In the genomic region with DNA sequence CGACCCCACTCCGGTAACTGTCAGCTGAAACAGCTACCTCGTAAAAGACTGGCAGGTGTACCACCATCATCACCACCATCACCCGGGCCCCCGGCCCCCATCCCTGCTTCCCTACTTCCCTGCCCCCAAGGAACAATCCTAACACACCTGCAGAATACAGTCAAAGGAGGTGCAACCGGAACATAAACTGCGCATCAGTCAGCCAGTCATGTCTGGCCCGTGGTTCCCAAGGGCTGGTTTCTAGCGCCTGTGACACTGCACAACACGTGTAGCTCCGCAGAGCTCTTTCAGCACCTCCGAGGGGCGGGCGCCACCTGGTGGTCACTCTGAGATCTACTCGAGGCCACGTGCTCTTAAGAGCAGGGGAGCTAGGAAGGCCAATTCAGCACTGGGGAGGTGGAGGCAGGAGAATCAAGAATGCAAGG, we compare ENCODE assay signal across 7 mouse cellular contexts. TPM values are rescaled to one million over a fixed set of nuclear protein-coding genes. Genes with fewer than 3 reads are reported as not detected.
DNase-seq lines count a peak whose midpoint lies in the region; ATAC-seq and TF ChIP-seq lines count a peak whose summit lies in the region.

No protein-coding gene starts in this region.

- no peaks in the 10 kb centered on the region for H3K9me3 ChIP-seq in limb, embryonic 11.5 days (ENCODE audit: control insufficient read depth, low read length)
- H3K9me3 ChIP-seq in midbrain, embryonic 15.5 days: no peaks in the 10 kb centered on the region

- H3K27me3 ChIP-seq in kidney, adult 2 months (replicated peaks; ENCODE audit: control insufficient read depth, insufficient read depth, low read length): no peaks in the 10 kb centered on the region
- no peaks in the 10 kb centered on the region for H3K27me3 ChIP-seq in limb, embryonic 11.5 days (ENCODE audit: control insufficient read depth, insufficient read depth, low read length)
- H3K27me3 ChIP-seq in midbrain, embryonic 15.5 days (replicated peaks): no peaks in the 10 kb centered on the region

- WGBS in kidney, adult 2 months: 25% methylated on average over 16 of the region's 16 CpGs
- 30% methylated on average over 16 of the region's 16 CpGs for WGBS in limb, embryonic 11.5 days
- 31% methylated on average over 16 of the region's 16 CpGs for WGBS in midbrain, embryonic 15.5 days

- no peak overlapping the region for H3K27ac ChIP-seq in kidney, adult 2 months (ENCODE audit: insufficient read depth, low read depth, low read length)
- no peak overlapping the region for H3K27ac ChIP-seq in limb, embryonic 11.5 days (replicated peaks; ENCODE audit: low read depth, low read length)
- H3K27ac ChIP-seq in midbrain, embryonic 15.5 days: no peak overlapping the region

- no peak overlapping the region for H3K4me3 ChIP-seq in kidney, adult 2 months (ENCODE audit: insufficient read depth, low read depth, low read length)
- H3K4me3 ChIP-seq in limb, embryonic 11.5 days (ENCODE audit: low read depth, low read length): no peak overlapping the region
- no peak overlapping the region for H3K4me3 ChIP-seq in midbrain, embryonic 15.5 days

- peak; percentile 58 for ATAC-seq in limb, embryonic 11.5 days (ENCODE audit: insufficient number of reproducible peaks, low FRiP score, low TSS enrichment, low read depth)
- ATAC-seq in midbrain, embryonic 15.5 days (replicated peaks): peak; percentile 72

- H3K4me1 ChIP-seq in kidney, adult 2 months (ENCODE audit: control insufficient read depth, insufficient read depth, low read length): no peaks in the 10 kb centered on the region
- H3K4me1 ChIP-seq in limb, embryonic 11.5 days (ENCODE audit: control insufficient read depth, insufficient read depth, low read length): no peaks in the 10 kb centered on the region
- peaks cover 15% of the 10 kb centered on the region for H3K4me1 ChIP-seq in midbrain, embryonic 15.5 days

- TF ChIP-seq CTCF in kidney, adult 2 months (conservative IDR thresholded peaks at IDR 0.05; ENCODE audit: insufficient read depth, insufficient read length, low read depth, low read length): peak; percentile 91

- peak; percentile 89 for DNase-seq in adrenal gland, adult 2 months
- peak; percentile 73 for DNase-seq in embryo, embryonic 11.5 days (ENCODE audit: low read depth, low spot score)
- DNase-seq in gonadal fat pad, adult 2 months (ENCODE audit: low read depth): peak; percentile 12
- peak; percentile 81 for DNase-seq in kidney, adult 2 months
- DNase-seq in limb, embryonic 11.5 days (ENCODE audit: low spot score): peak; percentile 94
- peak; percentile 63 to 88 for DNase-seq in spleen, adult 18-20 months

- no peak for TF ChIP-seq POLR2A in kidney, adult 2 months (IDR thresholded peaks at IDR 0.05; ENCODE audit: low read depth, low read length)

- H3K4me2 ChIP-seq in limb, embryonic 11.5 days (ENCODE audit: low read depth, severe bottlenecking): no peak overlapping the region
- no peak overlapping the region for H3K4me2 ChIP-seq in midbrain, embryonic 15.5 days

- H3K36me3 ChIP-seq in kidney, adult 2 months (ENCODE audit: control insufficient read depth, insufficient read depth, low read length): no peaks in the 10 kb centered on the region
- no peaks in the 10 kb centered on the region for H3K36me3 ChIP-seq in limb, embryonic 11.5 days (ENCODE audit: control insufficient read depth, insufficient read depth, low read length)
- H3K36me3 ChIP-seq in midbrain, embryonic 15.5 days (replicated peaks): no peaks in the 10 kb centered on the region

- no peak overlapping the region for H3K9ac ChIP-seq in limb, embryonic 11.5 days (ENCODE audit: low read length)
- H3K9ac ChIP-seq in midbrain, embryonic 15.5 days: no peak overlapping the region

RNA-seq across cellular contexts. Expression of a gene that starts 2.6 kb away (rescaled TPM):
- 10 to 100 TPM; 37.3 to 44.3 TPM for total RNA-seq in adrenal gland, adult 2 months (2021)
- polyA plus RNA-seq in adrenal gland, adult 2 months (2012; rRNA removed): 4.8 and 7.6 TPM in 2 replicates
- 19.0 and 23.0 TPM in 2 replicates for polyA plus RNA-seq in gonadal fat pad, adult 2 months (2012; rRNA removed)
- polyA plus RNA-seq in kidney, adult 2 months (2012; rRNA removed): 14.0 and 14.6 TPM in 2 replicates
- polyA plus RNA-seq in limb, embryonic 11.5 days (2014; fragmentation: Nextera tagmentation; extraction: Ambion mirVana): 99.5 and 105 TPM in 2 replicates
- polyA plus RNA-seq in midbrain, embryonic 15.5 days (2015; fragmentation: Nextera tagmentation; extraction: Ambion mirVana): 102 and 107 TPM in 2 replicates

Comparison
In these comparisons a context has a peak if more than half of its experiments do, and no peak if none do; other contexts are left out.
1. DNase-seq: peak in every context shown above with its lines; median percentile 94 in limb, embryonic 11.5 days; 89 in adrenal gland, adult 2 months; 81 in kidney, adult 2 months; 76 in spleen, adult 18-20 months; 73 in embryo, embryonic 11.5 days; 12 in gonadal fat pad, adult 2 months.